11 mouse cellular contexts compared by ENCODE assay signal in genomic region chr5:24778843-24779140, GRCm38 (mm10). TPM values are rescaled to one million over a fixed set of nuclear protein-coding genes. Genes with fewer than 3 reads are reported as not detected.
DNase-seq lines count a peak whose midpoint lies in the region; ATAC-seq lines count a peak whose summit lies in the region.
"Had no signal": no experiment of that assay in that cellular context is flagged by ENCODE, and none has a peak within 500 bp of the region (broad histone marks: within the 10 kb centered on the region; RNA-seq: fewer than 3 reads in every experiment).

No protein-coding gene starts in this region.

- DNase-seq in heart, adult 18-20 months = no peak
- peak; percentile 1 for DNase-seq in R1 (ENCODE audit: low read depth, low spot score)
- no peak for DNase-seq in midbrain, embryonic 10.5 days (ENCODE audit: low spot score)
- DNase-seq in adrenal gland, postnatal 25 days = no peak
- DNase-seq in yolk sac, embryonic 10.5 days (ENCODE audit: low spot score) = no peak
- DNase-seq: cerebellum, adult 18-20 months; thymus, adult 18-20 months had no signal

- no peaks in the 10 kb centered on the region for H3K27me3 ChIP-seq in heart, embryonic 16.5 days (ENCODE audit: control insufficient read depth, insufficient read depth, low read length)
- H3K27me3 ChIP-seq in forebrain, embryonic 16.5 days (replicated peaks; ENCODE audit: control insufficient read depth, insufficient read depth, low read length) = no peaks in the 10 kb centered on the region; the same call in 1 of the 2 replicates
- H3K27me3 ChIP-seq in midbrain, embryonic 10.5 days (ENCODE audit: low read depth, poor library complexity, severe bottlenecking) = peaks cover 23% of the 10 kb centered on the region

- H3K36me3 ChIP-seq in heart, embryonic 16.5 days (ENCODE audit: control insufficient read depth, insufficient read depth) = no peaks in the 10 kb centered on the region
- H3K36me3 ChIP-seq in forebrain, embryonic 16.5 days (ENCODE audit: control insufficient read depth, insufficient read depth) = no peaks in the 10 kb centered on the region
- no peaks in the 10 kb centered on the region for H3K36me3 ChIP-seq in midbrain, embryonic 10.5 days

- 53% methylated on average over 13 of the region's 13 CpGs for WGBS in heart, embryonic 16.5 days
- WGBS in forebrain, embryonic 16.5 days = 44% methylated on average over 13 of the region's 13 CpGs
- 36% methylated on average over 13 of the region's 13 CpGs for WGBS in midbrain, embryonic 10.5 days

- H3K27ac ChIP-seq in heart, embryonic 16.5 days (ENCODE audit: low read length) = no peak overlapping the region
- H3K27ac ChIP-seq in forebrain, embryonic 16.5 days (ENCODE audit: low read length) = no peak overlapping the region
- peak overlapping the region; percentile 50 for H3K27ac ChIP-seq in midbrain, embryonic 10.5 days (replicated peaks)

- no peaks in the 10 kb centered on the region; the same call in 1 of the 2 replicates for H3K9me3 ChIP-seq in heart, embryonic 16.5 days (replicated peaks; ENCODE audit: control insufficient read depth, low read length)
- H3K9me3 ChIP-seq in forebrain, embryonic 16.5 days (ENCODE audit: control insufficient read depth, low read length) = no peaks in the 10 kb centered on the region
- peaks cover 6% of the 10 kb centered on the region; the same call in 1 of the 2 replicates for H3K9me3 ChIP-seq in midbrain, embryonic 10.5 days (replicated peaks)

- peak overlapping the region; percentile 40 for H3K4me2 ChIP-seq in heart, embryonic 16.5 days (ENCODE audit: low read depth, low read length)
- H3K4me2 ChIP-seq in forebrain, embryonic 16.5 days (ENCODE audit: low read length) = peak overlapping the region; percentile 13

- no peak for ATAC-seq in heart, embryonic 16.5 days (replicated peaks; ENCODE audit: extremely low read depth, insufficient read depth, low FRiP score)
- no peak for ATAC-seq in forebrain, embryonic 16.5 days
- ATAC-seq in erythroid progenitor cell, adult 5-6 weeks (replicated peaks; ENCODE audit: low FRiP score, poor library complexity, severe bottlenecking) = no peak

- H3K9ac ChIP-seq in heart, embryonic 16.5 days (ENCODE audit: low read length) = 0 out of 2 replicates have a peak overlapping the region, but pooled peaks have one; percentile 40
- 0 out of 2 replicates have a peak overlapping the region, but pooled peaks have one; percentile 25 for H3K9ac ChIP-seq in forebrain, embryonic 16.5 days (replicated peaks; ENCODE audit: low read depth, low read length)

- peaks cover 8% of the 10 kb centered on the region for H3K4me1 ChIP-seq in heart, embryonic 16.5 days (ENCODE audit: control insufficient read depth, insufficient read depth, low read length)
- peaks cover 3% of the 10 kb centered on the region for H3K4me1 ChIP-seq in forebrain, embryonic 16.5 days (replicated peaks; ENCODE audit: control insufficient read depth, insufficient read depth, low read length)
- H3K4me1 ChIP-seq in midbrain, embryonic 10.5 days = peaks cover 18% of the 10 kb centered on the region

- no peak overlapping the region; the same call in 1 of the 2 replicates for H3K4me3 ChIP-seq in heart, embryonic 16.5 days (ENCODE audit: low read length)
- no peak overlapping the region for H3K4me3 ChIP-seq in forebrain, embryonic 16.5 days (replicated peaks; ENCODE audit: low read length)
- peak overlapping the region; percentile 38 for H3K4me3 ChIP-seq in midbrain, embryonic 10.5 days
- H3K4me3 ChIP-seq: megakaryocyte, embryonic 14.5 days had no signal

RNA-seq across cellular contexts. Expression of gene Crygn, which starts 21.0 kb away (rescaled TPM):
- 1.7 and 2.2 TPM in 2 replicates for polyA plus RNA-seq in heart, embryonic 16.5 days (2015; fragmentation: Nextera tagmentation; extraction: Ambion mirVana)
- not detected for total RNA-seq in heart, adult 18-20 months (2021)
- polyA plus RNA-seq in forebrain, embryonic 16.5 days (2015; fragmentation: Nextera tagmentation; extraction: Ambion mirVana) = 2.5 TPM in 1 of 2 replicates, not detected in the other
- 1.1 TPM in 1 of 2 replicates, not detected in the other for polyA plus RNA-seq in midbrain, embryonic 10.5 days (2016; fragmentation: Nextera tagmentation; extraction: Ambion mirVana)
- 2.4 TPM in 1 of 2 replicates, not detected in the other for total RNA-seq in adrenal gland, postnatal 25 days (2021)
- 21.8 TPM in 1 of 2 replicates, not detected in the other for total RNA-seq in erythroid progenitor cell, adult 5-6 weeks (2015; ENCODE audit: low replicate concordance)
- not detected in 2 replicates for total RNA-seq in erythroid progenitor cell, adult 5-6 weeks (2017; ENCODE audit: low replicate concordance)

RNA-seq across cellular contexts. Expression of gene Wdr86, which starts 48.3 kb away (rescaled TPM):
- polyA plus RNA-seq in heart, embryonic 16.5 days (2015; fragmentation: Nextera tagmentation; extraction: Ambion mirVana) = 4.2 and 7.0 TPM in 2 replicates
- under 1 TPM; 0.39 to 0.52 TPM for total RNA-seq in heart, adult 18-20 months (2021)
- polyA plus RNA-seq in forebrain, embryonic 16.5 days (2015; fragmentation: Nextera tagmentation; extraction: Ambion mirVana) = 4.7 and 5.1 TPM in 2 replicates
- 13.9 and 15.2 TPM in 2 replicates for polyA plus RNA-seq in midbrain, embryonic 10.5 days (2016; fragmentation: Nextera tagmentation; extraction: Ambion mirVana)
- total RNA-seq in adrenal gland, postnatal 25 days (2021) = 3.2 and 3.6 TPM in 2 replicates
- total RNA-seq in erythroid progenitor cell, adult 5-6 weeks (2015; ENCODE audit: low replicate concordance) = not detected in 2 replicates
- total RNA-seq in erythroid progenitor cell, adult 5-6 weeks (2017; ENCODE audit: low replicate concordance) = 5.4 TPM in 1 of 2 replicates, not detected in the other
